Mouse (Mus musculus) large intestine, adult 2 months (tissue): ENCODE data around the gene Dock10. TPM values are rescaled to one million over a fixed set of nuclear protein-coding genes. Genes with fewer than 3 reads are reported as not detected.

Experiments used
- DNase-seq: peaks from one replicate; pipeline ENCODE4 v3.0.0-alpha.2; 2012; ENCODE audit warnings: low read depth, low spot score
- WGBS: fragments of 180-500 bp; shearing (Covaris S2); methylation state at CpG from one replicate; pipeline ENCODE4 v1.1.7; 2018; 5-methylcytosine and 5-hydroxymethylcytosine counted together
- polyA plus RNA-seq: library from polyadenylated mRNA; depleted of rRNA; stranded (reverse); fragments of >200 nt; gene quantifications from 2 replicates; pipeline ENCODE4 v1.2.3, GENCODE M21; 2012

The Dock10 gene
- polyA plus RNA-seq, 1 experiment: 2.6 TPM

DNA sequence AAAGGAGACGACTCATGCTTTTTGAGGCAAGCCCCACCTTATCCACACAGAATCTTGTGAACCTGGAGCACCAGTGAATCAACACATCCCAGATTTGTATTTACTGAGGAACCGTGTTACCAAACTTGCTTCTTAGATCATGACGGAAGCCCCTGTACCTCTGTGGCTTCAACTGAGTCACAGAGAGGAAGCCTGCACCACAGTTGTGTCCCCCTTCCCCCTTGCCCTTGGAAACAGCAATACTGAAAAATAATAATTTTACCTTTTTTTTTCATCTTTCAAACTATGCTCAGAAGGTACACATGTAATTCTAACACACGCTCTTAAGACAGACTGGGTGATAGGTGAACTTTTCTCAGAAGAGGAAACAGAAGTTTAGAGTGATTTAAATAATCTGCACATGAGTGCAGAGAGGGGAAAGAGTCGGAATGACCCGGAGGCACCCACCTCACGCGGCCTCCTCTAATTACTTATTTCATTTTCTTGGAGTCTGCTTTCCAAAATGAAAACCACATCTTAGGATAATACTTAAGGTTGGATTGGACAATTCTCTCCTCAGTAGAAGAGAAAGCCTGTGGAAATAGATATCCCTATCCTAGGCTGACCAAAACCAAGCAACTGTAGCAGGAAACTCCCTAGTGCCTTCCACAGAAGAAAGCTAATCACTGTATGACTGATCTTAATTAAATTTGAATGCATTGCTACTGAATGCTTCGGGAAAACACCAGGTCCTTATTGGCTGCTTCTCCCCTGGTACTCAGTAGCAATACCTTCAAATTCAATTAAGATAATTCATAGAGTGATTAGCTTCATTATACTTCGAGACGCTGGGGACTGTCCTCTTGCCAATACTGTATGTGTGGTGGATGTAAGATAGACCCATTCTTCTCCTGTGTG lies 96.6 kb downstream of the Dock10 start:
- no peak for DNase-seq
- WGBS: 76% methylated on average over 11 of the region's 11 CpGs

GRCm38 (mm10) chr1:80659465-80660245 lies 98.7 kb downstream of the Dock10 start:
- WGBS: 69% methylated on average over 6 of the region's 6 CpGs

DNA sequence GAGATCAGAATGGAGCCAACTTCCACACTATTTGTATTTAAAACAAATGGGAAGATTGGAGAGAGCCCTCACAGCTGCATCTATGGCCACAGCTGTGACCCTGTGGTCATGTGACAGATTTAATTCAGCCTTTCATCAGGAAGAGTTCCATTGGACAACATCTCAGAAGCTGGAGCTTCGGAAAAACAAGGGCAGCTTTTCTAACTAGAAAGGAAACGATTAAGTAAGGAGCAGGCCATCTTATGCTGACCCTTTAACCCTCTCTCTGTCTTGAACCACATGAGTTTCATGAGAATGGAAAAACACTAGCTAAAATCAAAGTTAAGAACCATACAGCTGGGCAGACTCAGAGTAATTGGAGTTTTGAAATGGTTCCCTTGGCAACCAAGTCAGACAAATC lies 101.9 kb downstream of the Dock10 start:
- WGBS: 66% methylated on average over 2 of the region's 2 CpGs
- no peak for DNase-seq

More at GRCm38 (mm10) chr1:80659465-80660245, 98.7 kb downstream of the Dock10 start:
- no peak for DNase-seq

DNA sequence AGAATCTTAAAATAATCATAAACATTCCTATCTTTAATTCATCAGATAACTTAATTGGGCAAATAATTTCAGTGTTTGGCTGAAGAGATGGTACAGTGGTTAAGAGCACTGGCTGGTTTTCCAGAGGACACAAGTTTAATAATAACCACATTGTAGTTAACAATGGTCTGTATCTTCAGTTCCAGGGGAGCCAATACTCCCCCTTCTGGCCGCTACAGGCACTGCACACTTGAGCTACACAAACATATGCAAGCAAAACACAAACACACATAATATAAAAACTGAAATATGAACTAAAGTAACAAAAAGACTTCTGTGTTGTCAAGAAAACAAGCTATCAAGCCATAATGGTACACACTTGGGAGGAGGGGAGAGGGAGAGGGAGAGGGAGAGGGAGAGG lies 102.5 kb downstream of the Dock10 start:
- DNase-seq: no peak
- 28% methylated on average over 1 of the region's 1 CpGs for WGBS

GRCm38 (mm10) chr1:80655195-80655594 lies 103.1 kb downstream of the Dock10 start:
- WGBS: 75% methylated on average over 4 of the region's 4 CpGs
- no peak for DNase-seq

- WGBS: 59% methylated on average over 1 of the region's 1 CpGs
- DNase-seq: no peak
Observed at GRCm38 (mm10) chr1:80654177-80654576, 104.2 kb downstream of the Dock10 start.

GRCm38 (mm10) chr1:80652803-80653202 lies 105.5 kb downstream of the Dock10 start:
- DNase-seq: no peak

DNA sequence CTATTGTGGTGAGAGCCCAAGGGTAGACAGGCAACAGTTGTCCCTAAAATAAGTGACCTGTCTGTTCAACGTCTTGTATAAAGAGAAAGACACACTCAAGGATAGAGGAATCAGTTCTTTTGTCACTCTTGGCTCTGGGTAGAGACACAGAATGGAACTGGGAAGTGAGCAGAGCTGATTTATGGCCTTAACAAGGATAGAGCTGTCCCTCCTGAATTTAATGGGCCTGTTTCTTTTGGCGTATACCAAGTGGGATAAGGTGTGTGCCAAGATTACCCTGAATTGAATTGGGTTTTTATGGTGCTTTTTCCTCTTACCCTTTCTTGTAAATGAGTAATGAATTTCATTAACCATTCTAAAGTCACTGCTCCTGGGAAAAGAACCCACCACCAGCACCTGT lies 106.2 kb downstream of the Dock10 start:
- 42% methylated on average over 2 of the region's 2 CpGs for WGBS
- DNase-seq: no peak

- DNase-seq: no peak
- WGBS: 60% methylated on average over 3 of the region's 3 CpGs
Observed at GRCm38 (mm10) chr1:80646602-80647001, 111.7 kb downstream of the Dock10 start.

DNA sequence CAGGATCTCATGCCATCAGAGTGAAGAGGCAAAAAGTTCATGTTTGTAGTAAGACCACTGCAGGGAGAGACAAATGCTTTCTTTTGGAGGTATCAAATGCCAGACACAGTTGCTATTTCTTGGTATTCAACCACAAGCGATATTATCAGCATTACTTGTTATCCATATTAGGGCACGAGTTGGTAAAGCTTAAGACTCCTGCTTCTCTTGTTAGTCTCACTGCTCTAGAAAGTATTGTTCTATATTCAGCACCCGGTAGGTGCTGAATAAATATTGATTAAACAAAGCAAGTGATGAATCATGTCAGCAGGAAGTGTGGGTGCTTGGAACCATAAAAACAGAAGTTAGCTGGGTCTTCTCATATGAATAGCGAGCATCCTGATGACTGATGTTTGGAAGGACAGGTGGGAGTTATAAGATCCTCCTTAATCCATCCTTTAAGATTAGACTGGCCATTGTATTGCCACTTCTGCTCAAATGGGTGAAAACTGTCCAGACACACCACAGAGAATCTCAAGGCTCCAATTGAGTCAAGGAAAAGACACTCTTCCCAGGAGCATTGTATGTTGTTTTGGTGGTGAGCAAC lies 114.4 kb downstream of the Dock10 start:
- WGBS: 72% methylated on average over 4 of the region's 4 CpGs
- DNase-seq: no peak

DNA sequence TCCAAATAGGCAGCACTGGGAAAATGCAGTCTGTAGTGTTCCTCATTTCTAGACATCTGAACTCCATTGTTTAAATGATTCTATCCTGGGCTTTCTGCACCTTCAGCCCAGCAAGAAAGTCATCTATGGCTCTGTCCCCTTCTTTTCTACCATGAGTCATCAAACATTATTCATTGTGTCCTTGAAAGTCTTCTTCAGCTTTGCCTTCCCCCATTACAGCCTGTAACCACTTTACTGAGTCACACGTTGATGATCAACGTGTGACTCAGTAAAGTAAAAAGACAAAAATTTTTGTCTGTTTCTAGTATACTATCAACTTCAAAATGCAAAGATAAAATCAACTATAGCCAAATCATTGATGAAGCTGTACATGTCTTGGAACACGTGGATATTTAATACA lies 116.5 kb downstream of the Dock10 start:
- DNase-seq: no peak
- 68% methylated on average over 3 of the region's 3 CpGs for WGBS

DNA sequence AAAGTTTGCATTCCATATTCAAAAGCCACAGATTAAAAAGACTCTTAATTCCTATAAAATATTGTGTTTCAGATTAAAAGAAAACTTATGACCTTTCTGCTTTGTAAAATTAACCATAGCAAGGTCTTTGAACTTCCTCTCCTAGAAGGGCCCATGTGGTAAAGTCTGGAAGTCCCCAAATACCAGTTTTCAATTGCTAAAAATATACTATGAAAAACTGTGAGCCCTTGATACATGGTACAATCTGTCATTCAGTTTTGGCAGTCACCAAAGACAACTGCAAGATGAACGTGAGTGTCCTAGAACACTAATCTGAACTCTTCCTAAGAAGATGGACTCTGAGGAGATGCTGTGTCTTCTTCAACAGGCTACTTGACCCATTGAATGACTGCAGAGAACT lies 117.0 kb downstream of the Dock10 start:
- no peak for DNase-seq
- WGBS: 69% methylated on average over 1 of the region's 1 CpGs

GRCm38 (mm10) chr1:80639553-80639952 lies 118.8 kb downstream of the Dock10 start:
- DNase-seq: no peak
- WGBS: 83% methylated on average over 1 of the region's 1 CpGs

- 39% methylated on average over 4 of the region's 4 CpGs for WGBS
- DNase-seq: no peak
Observed at GRCm38 (mm10) chr1:80637214-80637705, 121.1 kb downstream of the Dock10 start.

GRCm38 (mm10) chr1:80635825-80636224 lies 122.5 kb downstream of the Dock10 start:
- no peak for DNase-seq
- 91% methylated on average over 4 of the region's 4 CpGs for WGBS

DNA sequence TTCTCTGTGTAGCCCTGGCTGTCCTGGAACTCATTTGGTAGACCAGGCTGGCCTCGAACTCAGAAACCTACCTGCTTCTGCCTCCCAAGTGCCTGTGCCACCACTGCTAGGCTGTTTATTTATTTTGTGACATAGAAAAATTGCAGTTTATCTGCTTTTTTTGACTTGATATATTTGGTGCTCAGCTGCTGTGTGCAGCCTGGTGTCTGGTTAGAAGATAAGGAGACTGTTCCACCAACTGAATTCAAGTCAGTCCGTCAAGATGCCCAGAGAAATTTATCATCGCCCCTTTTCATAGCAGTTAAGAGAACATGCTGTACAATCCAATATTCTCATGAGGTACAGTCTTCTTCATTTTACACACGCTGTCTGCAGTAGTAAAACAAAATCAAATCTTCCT lies 124.8 kb downstream of the Dock10 start:
- DNase-seq: no peak
- 90% methylated on average over 4 of the region's 4 CpGs for WGBS

GRCm38 (mm10) chr1:80630179-80631149 lies 127.9 kb downstream of the Dock10 start:
- DNase-seq: no peak
- WGBS: 39% methylated on average over 5 of the region's 5 CpGs

DNA sequence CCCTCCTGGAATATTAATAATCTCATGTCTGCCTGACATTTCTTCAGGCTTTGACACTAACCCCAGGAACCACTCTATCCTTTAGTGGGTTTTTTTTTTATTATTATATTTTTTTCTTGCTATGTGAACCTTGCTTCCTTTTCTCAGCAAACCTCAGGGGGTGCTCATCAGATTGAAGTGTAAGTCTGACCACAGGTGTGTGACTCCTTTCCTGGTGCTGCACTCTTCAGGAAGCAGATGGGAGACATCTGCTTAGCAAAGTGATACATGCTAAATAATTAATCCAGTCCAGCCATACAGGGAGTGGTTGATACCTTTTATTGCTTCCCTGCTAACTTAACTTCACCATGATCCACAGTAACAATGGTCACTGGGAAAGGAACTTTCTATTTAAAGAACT lies 130.3 kb downstream of the Dock10 start:
- no peak for DNase-seq

DNA sequence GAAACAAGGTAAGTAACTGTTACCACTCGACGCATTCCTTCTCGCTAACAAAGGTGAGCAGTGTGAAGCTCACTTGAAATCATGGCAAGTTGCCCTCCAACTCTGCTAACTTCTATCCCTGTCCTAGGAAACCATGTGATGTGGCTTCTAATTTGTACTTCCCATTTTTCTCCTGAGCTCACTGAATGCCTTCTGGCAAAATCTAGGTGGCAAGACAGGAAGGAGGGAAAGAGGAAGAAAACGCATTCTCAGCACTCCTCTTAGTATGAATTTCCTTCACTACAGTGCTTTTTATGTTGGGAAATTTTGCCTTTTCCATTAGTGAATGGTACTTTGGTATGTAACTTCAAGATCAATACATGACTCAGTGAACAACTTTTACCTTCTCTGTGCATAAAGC lies 131.5 kb downstream of the Dock10 start:
- no peak for DNase-seq
- 89% methylated on average over 4 of the region's 4 CpGs for WGBS
